Mouse (Mus musculus) embryonic fibroblast, embryonic 13.5 days (primary cell): ENCODE measurements around the gene Pank4.

Source experiments
- CTCF ChIP-seq: IDR thresholded peaks from 2 replicates; pipeline ENCODE4 v1.5.1; 2011; ENCODE audit warnings: mild to moderate bottlenecking, control low read depth, low read length, moderate library complexity, borderline replicate concordance; ENCODE audit not compliant: insufficient read depth
- POLR2A ChIP-seq: IDR thresholded peaks from 2 replicates; pipeline ENCODE4 v1.6.1; 2011; ENCODE audit warnings: low read depth, mild to moderate bottlenecking, control low read depth, low read length, moderate library complexity

DNA sequence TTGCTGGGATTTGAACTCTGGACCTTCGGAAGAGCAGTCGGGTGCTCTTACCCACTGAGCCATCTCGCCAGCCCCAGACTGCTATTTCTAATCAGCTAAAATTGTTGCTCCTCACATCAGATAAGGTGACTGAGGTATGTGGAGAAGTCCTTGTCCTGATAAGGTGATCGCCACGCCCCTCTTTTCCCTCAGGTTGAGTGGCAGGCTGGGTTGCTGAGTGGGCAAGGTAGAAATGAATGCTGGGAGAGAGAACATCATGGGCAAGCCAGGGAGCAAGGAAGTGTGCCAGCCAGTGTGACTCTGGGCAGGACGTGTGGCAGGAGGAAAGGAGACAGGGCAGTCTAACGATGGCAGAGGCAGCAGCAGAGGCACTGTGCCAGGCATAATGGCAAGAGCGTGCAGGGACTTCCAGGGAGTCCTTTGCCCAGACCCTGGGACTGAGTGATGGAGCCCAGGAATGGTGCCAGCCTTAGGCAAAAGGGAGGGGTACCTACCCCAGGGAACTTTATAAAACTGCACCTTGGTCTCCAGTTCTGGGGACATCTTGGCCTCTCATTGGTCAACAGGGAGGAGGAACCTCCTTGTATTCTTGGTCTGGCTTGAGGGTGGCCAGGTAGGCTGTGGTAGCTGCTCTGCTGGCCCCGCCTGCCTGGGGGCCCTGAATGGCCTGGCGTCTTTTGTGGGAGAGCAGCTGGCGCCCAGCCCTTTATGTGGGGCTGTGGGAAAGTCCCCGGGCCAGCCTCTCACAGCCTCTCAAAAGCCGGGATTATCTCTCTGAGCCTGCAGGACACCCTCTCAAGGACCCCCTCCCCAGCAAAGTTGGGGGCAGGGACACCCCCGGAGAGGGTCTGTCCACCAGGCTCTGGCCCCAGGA, 15.6 kb upstream of the Pank4 start:
- TF ChIP-seq CTCF (no peak), POLR2A (no peak)
